Mouse (Mus musculus): Measurements from ENCODE around the gene Jade2.
"Not testable (repeated sequence)": the region's sequence is repeated elsewhere in the genome, so short reads cannot be mapped to it uniquely, and the experiment has no call there.

The Jade2 gene

DNA sequence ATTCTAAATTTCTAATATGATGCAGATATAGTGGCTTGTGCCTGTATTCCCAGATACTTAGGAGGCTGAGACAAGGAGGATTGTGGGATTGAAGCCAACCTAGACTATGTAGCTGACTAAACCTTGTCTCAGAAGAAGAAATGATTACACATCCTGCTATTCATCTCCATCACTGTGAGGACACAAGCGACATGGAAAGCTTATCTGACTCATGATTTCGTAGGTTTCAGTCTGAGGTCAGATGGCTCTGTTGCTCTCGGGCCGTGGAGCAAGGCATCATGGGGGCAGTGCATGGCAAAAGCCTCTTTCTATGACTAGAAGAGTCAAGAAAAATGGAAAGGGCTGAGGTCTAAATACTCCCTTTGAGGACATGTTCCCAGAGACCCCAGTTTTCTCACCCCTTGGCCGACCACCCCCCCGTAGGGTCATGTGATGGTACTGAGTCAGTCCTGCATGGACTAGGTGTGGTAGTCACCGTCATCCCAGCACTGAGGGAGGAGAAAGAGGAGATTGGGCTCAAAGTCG lies 45.4 kb downstream of the Jade2 start:
- in situ Hi-C loops (cut with MboI; ENCODE audit: low pct_unique_long_range_greater_than_20kb in 1 of 2, low sequenced_read_pairs in 2 of 2, unreplicated experiment in 1 of 2) = no loop called here

DNA sequence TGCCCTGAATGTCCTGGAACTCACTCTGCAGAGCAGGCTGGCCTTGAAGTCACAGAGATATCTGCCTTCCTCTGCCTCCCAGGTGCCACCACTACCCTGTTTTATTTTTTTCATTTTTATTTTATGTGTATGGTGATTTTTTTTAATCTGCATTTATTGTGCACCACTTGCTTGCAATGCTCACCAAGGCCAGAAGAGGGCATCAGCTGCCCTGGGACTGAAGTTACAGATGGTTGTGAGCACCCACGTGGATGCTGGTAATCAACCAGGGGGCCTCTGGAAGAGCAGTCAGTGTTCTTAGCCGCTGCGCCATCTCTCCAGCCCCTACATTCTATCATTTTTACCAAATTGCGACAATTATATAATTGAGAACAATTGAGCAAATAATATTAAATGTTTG lies 46.2 kb downstream of the Jade2 start:
- in situ Hi-C loops (cut with MboI; ENCODE audit: low pct_unique_long_range_greater_than_20kb in 1 of 2, low sequenced_read_pairs in 2 of 2, unreplicated experiment in 1 of 2) = no loop called here

DNA sequence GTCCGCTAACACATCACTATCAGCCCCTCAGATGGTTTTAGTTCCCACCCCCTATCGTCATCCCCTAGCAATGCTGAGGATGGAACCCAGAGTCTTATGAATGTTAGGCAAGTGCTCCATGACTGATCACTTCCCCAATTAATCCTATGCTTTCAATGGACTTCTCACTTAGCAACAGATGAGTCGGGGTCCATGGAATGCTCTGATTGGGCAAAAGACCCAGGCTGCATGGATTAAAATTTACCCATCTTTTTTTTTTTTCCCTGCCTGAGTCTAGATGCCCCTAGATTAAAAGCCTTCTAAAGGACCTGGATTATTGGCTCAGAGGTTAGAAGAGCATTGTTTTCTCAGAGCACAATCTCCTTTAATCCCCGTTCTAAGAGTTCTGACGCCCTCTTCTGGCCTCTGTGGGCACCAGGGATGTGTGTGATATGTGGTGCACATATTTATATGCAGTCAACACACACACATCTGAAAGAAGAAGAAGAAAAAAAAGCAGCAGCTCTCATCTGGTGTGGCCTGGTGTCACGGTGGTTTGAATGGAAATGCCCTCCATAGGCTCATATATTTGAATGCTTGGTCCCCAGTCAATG lies 47.7 kb downstream of the Jade2 start:
- in situ Hi-C loops (cut with MboI; ENCODE audit: low pct_unique_long_range_greater_than_20kb in 1 of 2, low sequenced_read_pairs in 2 of 2, unreplicated experiment in 1 of 2) = no loop called here

DNA sequence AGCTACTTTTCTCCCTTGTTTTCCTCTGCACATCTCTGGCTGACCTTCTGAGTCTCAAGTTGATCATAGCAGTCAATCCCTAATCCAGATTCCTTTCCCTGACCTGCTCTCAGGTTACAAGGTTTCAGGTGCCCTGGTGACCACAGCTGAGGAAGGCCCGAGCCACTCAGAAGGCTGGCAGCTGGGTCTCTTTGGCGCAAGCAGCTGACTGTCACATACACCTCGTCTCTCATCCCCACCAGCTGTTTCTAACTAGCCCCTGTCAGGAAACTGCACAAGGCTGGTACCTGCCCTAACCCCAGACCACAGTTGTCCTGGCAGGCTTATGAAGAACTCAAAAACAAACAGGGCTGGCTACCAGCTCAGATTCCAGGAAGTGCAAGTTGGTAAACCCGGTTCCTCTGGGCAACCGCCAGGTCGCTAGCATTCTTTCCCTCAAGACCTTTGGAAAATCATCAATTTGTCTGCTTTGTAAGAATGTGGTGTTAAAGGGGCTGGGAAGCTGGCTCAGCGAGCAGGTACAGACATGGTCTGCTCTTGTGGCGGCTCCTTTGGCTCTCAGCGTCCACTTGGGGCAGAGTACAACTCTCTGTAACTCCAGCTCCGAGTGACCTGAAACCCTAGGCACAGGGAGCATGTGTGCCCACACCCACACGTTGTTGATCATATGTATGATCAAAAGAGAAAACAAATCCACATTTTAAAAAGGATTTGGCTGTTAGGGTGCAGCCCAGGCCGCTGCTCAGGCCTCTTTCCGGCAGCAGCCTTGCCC lies 50.2 kb downstream of the Jade2 start:
- in situ Hi-C loops (cut with MboI; ENCODE audit: low pct_unique_long_range_greater_than_20kb in 1 of 2, low sequenced_read_pairs in 2 of 2, unreplicated experiment in 1 of 2) = no loop called here

DNA sequence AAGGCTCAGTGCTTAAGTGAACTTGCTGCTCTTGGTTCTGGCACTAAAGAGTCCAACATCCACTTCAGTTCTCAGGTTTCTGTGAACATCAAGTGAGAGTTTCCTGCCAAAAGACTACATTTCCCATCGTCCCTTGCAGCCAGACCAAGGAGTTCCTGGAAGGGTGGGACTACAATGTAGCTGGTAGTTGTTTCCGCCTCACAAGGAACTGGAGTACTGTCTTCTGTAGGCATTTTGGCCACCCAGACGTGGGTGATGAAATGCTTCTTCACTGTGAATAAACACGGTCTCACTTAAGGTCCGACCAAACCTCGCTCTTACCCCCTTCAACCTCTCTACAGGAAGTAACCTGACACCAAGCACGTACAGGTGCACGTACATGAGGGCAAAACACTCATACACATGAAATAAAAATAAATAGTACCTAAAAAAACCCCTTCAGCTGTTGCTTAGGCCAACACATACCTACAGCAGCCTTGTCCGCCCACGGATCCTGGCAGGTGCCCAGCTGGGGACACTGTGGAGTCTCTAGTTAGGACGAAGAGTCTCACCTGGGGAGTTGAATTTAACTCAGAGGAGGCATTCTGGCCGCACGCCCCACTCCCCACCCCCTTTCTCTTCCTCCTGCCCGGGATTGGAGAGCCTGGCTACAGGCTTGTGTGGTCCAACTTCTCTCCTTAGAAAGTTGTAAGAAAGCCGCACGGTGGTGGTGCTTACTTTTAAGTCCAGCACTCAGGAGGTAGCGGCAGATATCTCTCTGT lies 52.1 kb downstream of the Jade2 start:
- in situ Hi-C loops (cut with MboI; ENCODE audit: low pct_unique_long_range_greater_than_20kb in 1 of 2, low sequenced_read_pairs in 2 of 2, unreplicated experiment in 1 of 2) = no loop called here

DNA sequence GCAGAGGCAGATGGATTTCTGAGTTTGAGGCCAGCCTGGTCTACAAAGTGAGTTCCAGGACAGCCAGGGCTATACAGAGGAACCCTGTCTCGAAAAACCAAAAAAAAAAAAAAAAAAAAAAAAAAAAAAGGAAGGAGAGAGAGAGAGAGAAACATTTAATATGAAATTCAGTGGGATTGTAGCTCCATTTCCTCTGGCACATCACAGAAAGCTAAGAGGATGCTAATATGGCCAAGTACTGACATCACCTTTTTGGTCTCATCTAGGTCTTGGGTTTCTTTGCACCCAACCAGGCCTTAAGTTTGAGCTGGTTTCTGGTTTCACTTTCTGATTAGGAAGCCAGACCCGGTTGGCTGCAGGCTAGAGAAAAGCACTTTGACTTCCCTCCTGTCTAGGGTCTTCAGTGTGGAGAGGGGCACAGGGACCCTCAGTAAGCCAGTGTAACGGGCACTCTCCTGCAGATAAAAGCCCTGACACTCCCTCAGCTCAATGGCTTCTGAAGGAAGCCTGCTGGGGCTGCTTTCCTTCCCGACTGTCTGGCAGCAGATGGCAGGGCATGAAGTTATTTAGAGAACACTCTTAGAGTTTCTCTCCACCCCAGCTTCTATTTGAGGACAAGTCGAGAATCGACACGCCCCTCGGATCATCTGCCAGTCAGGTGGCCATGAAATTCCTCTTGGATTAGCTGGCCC lies 56.7 kb downstream of the Jade2 start:
- in situ Hi-C loops (cut with MboI; ENCODE audit: low pct_unique_long_range_greater_than_20kb in 1 of 2, low sequenced_read_pairs in 2 of 2, unreplicated experiment in 1 of 2) = no loop called here

DNA sequence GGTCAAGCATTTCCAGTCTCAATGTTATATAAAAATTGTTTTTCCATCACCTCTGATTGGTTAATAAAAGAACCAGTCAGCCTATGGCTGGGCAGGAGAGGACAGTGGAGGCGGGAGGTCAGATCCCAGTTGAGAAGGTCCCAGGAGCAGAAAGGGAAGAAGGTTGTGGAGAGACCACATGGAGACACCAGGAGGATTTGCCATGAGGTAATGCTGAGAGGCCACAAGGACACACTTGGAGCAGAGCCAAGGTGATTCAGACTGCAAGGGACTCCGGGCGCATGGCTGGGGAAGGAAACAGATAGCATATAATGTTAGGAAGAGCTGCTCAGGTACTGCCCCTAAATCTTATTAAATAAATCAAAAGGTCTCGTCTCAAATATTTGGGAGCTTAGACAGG lies 61.2 kb downstream of the Jade2 start:
- in situ Hi-C loops (cut with MboI; ENCODE audit: low pct_unique_long_range_greater_than_20kb in 1 of 2, low sequenced_read_pairs in 2 of 2, unreplicated experiment in 1 of 2) = no loop called here

DNA sequence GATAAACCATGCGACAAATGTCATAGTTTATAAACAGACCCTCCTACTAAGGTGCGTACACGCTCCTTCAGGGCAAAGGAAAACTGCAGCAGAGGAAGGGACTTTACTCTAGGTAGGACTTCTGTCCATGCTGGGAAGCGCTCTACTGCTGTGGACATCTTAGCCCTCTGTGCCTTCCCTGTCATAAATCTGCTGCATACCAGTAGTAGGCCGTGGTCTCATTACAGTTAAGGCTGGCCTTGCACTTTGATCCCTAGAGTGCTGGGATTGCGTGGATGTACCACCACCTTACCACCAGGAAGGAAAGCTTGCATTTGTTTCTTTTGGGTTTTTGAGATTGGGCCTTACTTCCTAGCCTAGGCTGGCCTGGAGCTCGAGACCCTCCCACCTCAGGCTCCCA lies 66.8 kb downstream of the Jade2 start:
- in situ Hi-C loops (cut with MboI; ENCODE audit: low pct_unique_long_range_greater_than_20kb in 1 of 2, low sequenced_read_pairs in 2 of 2, unreplicated experiment in 1 of 2) = no loop called here

DNA sequence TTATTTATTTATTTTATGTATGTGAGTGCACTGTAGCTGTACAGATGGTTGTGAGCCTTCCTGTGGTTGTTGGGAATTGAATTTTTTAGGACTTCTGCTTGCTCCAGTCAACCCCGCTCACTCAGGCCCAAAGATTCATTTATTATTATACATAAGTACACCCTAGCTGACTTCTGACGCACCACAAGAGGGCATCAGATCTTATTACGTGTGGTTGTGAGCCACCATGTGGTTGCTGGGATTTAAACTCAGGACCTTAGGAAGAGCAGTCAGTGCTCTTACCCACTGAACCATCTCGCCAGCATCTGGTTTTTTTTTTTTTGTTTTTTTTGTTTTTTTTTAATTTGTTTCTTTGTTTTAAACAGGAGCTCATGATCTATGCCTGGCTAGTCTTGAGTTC lies 67.7 kb downstream of the Jade2 start:
- in situ Hi-C loops (cut with MboI; ENCODE audit: low pct_unique_long_range_greater_than_20kb in 1 of 2, low sequenced_read_pairs in 2 of 2, unreplicated experiment in 1 of 2) = not testable (repeated sequence)

DNA sequence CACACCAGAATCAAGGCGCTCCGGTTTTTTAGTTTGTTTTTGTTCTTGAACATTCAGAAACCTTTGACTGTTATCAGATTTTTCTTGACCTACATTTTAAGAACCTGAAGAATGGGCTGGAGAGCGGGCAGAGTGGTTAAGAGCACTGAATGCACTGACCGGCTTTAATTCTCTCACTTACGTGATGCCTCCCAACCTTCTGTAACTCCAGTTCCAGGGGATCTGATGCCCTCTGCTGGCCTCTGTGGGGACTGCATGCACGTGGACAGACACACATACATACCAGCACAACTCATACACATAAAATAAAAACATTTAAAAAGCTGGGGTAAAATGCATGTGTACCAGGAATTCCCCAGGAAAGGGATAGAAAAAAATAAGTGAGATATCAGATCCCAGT lies 71.5 kb downstream of the Jade2 start:
- in situ Hi-C loops (cut with MboI; ENCODE audit: low pct_unique_long_range_greater_than_20kb in 1 of 2, low sequenced_read_pairs in 2 of 2, unreplicated experiment in 1 of 2) = no loop called here

DNA sequence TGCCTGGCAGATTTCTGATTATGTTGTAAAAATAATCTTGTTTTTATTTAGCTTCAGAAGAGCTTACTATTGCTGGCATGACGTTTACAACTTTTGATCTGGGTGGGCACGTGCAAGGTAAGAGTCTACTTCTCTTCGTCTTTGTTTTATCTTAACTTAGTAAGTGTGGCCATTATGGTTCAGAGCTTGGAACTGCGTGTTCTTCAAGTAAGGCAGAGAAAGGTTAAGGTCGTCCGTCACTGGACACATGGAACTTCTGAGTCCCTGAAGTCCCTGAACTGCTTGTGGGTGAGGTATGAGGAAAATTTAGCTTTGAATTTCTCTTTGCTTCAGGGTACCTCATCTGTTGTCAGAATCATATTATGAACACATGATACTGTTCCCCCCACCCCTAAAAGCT lies 74.7 kb downstream of the Jade2 start:
- in situ Hi-C loops (cut with MboI; ENCODE audit: low pct_unique_long_range_greater_than_20kb in 1 of 2, low sequenced_read_pairs in 2 of 2, unreplicated experiment in 1 of 2) = no loop called here

DNA sequence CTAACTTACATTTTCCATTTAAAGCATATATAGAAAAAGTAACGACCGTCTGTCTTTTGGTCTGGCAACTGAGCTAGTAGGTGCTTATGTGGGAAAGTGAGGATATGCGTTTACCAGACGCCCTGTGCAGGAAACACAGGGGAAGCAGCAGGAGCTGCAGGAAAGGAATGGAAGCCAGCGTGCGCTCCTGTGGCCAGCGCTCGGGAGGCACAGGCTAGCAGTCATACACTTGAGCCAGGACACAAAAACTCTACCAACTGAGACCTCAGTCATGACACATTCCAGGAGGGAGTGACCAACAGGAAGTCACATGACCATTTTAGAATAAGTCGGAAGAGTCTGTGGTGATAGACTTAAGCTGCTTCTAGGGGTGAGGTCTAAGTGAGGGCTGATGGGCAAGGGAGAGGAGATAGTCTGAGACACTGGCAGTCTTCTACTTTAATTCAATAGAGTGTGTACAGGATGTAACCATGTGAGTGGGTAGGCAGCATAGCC lies 76.6 kb downstream of the Jade2 start:
- in situ Hi-C loops (cut with MboI; ENCODE audit: low pct_unique_long_range_greater_than_20kb in 1 of 2, low sequenced_read_pairs in 2 of 2, unreplicated experiment in 1 of 2) = no loop called here

DNA sequence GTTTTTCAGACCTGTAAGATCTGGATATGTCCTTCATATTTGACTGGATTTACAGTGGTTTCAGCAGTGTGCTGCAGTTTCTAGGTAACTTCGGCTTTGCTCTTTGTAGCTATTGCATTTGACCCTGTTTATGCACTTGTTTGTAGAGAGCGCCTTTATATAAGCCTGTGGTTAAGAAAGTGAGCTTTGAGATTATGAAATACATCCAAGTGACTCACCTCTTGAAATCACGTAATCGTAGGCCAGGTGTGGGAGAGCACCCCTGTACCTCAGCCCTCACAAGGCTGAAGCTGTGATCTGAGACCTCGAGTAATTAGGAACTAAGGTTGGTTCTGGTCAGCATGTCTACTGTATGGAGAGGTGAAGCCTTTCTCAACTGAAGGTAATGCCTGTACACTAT lies 80.0 kb downstream of the Jade2 start:
- in situ Hi-C loops (cut with MboI; ENCODE audit: low pct_unique_long_range_greater_than_20kb in 1 of 2, low sequenced_read_pairs in 2 of 2, unreplicated experiment in 1 of 2) = no loop called here

DNA sequence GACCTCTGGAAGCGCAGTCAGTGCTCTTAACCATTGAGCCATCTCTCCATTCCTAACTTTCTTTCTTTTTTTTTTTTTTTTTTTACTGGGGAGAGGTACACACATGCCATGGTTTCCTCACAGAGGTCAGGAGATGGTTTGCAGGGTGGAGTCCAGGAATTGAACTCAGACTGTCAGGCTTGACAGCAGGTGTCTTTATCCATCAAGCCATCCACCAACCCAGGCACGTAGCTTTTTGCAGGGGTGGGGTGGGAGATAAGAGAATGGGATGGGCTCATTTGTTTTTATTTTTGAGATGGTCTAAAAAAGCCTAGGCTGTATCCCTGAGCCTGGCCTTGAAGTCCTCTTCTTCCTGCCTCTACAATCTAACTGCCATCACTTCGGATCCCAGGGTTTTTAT lies 81.9 kb downstream of the Jade2 start:
- in situ Hi-C loops (cut with MboI; ENCODE audit: low pct_unique_long_range_greater_than_20kb in 1 of 2, low sequenced_read_pairs in 2 of 2, unreplicated experiment in 1 of 2) = no loop called here

DNA sequence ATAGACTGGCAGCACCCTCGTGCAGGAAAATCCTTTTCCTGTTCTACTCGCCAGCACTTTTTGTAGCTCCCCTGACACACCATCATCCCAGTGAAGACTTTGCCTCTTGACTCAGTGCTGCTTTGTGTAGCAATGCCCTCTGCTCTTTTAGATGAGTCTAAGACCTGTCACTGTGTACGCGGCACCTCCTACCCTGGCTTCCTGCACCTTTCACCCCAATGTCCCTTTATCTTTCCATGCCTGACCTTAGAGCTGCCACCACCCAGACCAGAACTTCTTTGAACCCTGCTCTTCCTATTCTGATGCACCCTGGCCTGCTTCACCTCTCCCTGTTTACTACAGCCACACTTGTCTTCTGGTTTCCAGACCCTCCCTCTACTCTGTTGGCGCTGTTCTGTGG lies 89.2 kb downstream of the Jade2 start:
- in situ Hi-C loops (cut with MboI; ENCODE audit: low pct_unique_long_range_greater_than_20kb in 1 of 2, low sequenced_read_pairs in 2 of 2, unreplicated experiment in 1 of 2) = no loop called here

DNA sequence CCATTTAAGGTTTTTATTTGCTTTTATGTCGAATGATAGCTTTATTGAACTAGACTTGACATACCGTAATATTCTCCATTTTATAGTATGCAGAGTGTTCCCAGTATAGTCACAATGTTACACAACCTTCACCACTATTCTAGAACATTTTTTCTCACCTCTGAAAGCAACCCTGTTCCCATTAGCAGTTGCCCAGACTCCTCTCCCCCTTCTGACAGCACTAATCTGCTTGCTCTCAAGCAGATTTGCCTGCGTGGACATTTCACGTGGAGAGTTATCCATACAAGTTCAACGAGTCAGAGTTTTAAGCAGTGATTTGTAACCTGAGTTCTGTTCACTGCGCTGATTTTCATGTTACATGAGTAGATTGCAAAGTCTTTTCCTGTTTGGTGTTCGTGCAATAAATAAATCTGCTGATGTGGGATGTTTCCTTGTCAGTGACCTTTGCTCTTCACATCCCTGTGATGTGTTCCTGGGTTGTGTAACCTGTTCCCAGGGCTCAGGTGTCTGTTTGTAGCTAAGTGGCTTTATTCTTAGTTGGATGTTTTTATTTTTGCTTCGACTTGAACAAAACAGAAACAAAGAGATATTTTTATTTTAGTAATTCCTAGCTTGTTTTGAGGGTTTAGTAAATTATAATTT lies 89.8 kb downstream of the Jade2 start:
- in situ Hi-C loops (cut with MboI; ENCODE audit: low pct_unique_long_range_greater_than_20kb in 1 of 2, low sequenced_read_pairs in 2 of 2, unreplicated experiment in 1 of 2) = no loop called here

DNA sequence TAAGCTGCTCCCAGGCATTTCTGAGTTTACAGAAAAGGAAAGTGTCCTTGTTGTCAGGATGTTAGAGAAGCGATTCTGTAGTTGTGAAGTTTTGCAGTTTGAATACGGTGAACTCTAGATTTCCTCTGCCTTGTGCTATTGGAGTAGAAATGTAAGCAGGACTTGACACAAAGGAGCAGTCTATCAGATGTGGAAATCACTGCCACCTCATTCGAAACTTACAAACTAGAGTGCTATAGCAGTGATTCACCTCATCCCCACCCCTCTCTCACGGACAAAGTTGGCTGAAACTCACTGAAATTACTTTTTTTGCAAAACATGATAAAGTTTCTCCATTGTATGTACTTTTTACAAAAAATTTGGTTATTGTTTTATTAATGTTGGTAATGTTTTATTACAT lies 92.6 kb downstream of the Jade2 start:
- in situ Hi-C loops (cut with MboI; ENCODE audit: low pct_unique_long_range_greater_than_20kb in 1 of 2, low sequenced_read_pairs in 2 of 2, unreplicated experiment in 1 of 2) = no loop called here

DNA sequence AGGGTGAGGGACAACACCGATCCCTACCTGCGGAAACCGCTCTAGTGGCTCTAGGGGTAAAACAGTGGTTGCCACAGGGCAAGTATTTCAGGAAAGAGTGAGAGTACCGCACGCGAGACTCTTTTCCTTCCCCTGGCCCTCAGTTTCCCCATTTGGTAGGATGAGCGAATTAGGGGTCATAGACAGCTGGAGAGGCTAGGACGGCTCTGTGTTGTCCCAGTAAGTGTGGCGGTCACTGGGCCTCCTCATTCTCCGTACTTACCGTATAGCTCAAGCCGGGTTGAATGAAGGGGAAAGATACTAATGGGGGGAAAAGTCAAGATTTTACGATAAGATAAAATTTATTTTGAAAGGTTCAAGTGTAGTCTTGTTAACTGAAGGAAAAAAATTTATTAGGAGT lies 93.5 kb downstream of the Jade2 start:
- in situ Hi-C loops (cut with MboI; ENCODE audit: low pct_unique_long_range_greater_than_20kb in 1 of 2, low sequenced_read_pairs in 2 of 2, unreplicated experiment in 1 of 2) = no loop called here
